Mouse (Mus musculus): Measurements from ENCODE around the gene Slco2a1. TPM values are rescaled to one million over a fixed set of nuclear protein-coding genes. Genes with fewer than 3 reads are reported as not detected.

Gene Slco2a1
- total and polyA plus RNA-seq, 3 experiments = 3.6 to 4.8 (median 4.7) TPM

DNA sequence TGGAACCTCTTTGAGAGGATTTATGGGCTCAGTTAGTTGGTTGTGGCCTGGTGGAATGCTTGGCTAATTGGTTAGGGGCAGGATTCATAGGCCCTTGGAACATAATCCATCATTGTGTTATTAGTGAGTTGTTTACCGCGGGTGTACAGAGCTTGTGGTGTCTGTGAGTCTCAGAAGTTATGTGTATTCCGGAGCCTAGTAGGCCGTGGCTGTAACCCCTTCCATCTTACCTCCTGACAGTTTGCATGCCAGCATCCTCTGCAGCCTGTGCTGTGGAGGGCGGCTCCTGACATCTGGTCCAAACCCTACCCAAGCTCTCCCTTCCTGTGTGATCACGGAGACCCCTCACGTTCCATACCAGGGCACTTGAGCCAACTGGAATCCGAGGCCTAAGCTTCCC is 125.8 kb downstream of the Slco2a1 start:
- Histone ChIP-seq H3K4me3 (no peak overlapping the region), H3K27ac (no peak overlapping the region), H3K36me3 (ENCODE audit: control insufficient read depth, insufficient read depth, low read length) (no peaks in the 10 kb centered on the region), H3K4me1 (ENCODE audit: control insufficient read depth, insufficient read depth, low read length) (peaks cover 7% of the 10 kb centered on the region), H3K9ac (ENCODE audit: low read depth, low read length) (no peak overlapping the region), H3K27me3 (ENCODE audit: control insufficient read depth, insufficient read depth, low read length) (no peaks in the 10 kb centered on the region; the same call in 1 of the 2 replicates), H3K79me2 (replicated peaks; ENCODE audit: control insufficient read depth, insufficient read depth, low read length) (no peaks in the 10 kb centered on the region)
- TF ChIP-seq EP300 (IDR thresholded peaks at IDR 0.05; ENCODE audit: insufficient read depth, low read depth, low read length) (no peak), CTCF (IDR thresholded peaks at IDR 0.05) (no peak), POLR2A (IDR thresholded peaks at IDR 0.05; ENCODE audit: insufficient read depth, low read depth, low read length) (no peak)
- intact Hi-C loops (cut with DNase I) = no loop called here
- no peak for DNase-seq
- WGBS = 92% methylated on average over 8 of the region's 8 CpGs

DNA sequence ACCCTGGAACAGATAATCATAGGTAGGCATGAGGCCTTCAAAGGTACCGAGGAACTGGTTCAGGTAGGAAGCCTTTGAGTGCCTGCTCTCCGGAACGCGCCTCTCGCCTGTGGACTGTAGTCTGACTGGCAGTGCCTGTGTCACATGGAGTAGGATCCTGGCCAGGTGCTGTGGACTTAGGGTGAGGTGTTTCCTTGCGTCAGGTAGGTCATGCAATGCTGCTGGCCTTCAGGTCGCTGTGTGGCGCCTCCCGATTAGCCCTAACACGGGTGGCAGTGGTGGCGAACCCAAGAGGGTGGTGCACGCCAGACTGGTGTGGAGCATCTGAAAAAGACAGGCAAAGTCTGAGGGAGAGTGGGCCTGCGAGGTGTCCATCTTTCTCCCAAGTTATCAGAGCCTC is 126.4 kb downstream of the Slco2a1 start:
- Histone ChIP-seq H3K4me3 (no peak overlapping the region), H3K27me3 (ENCODE audit: control insufficient read depth, insufficient read depth, low read length) (no peaks in the 10 kb centered on the region; the same call in 1 of the 2 replicates), H3K79me2 (replicated peaks; ENCODE audit: control insufficient read depth, insufficient read depth, low read length) (no peaks in the 10 kb centered on the region), H3K9ac (ENCODE audit: low read depth, low read length) (no peak overlapping the region), H3K4me1 (ENCODE audit: control insufficient read depth, insufficient read depth, low read length) (peaks cover 6% of the 10 kb centered on the region), H3K27ac (no peak overlapping the region), H3K36me3 (ENCODE audit: control insufficient read depth, insufficient read depth, low read length) (no peaks in the 10 kb centered on the region)
- no peak for TF ChIP-seq POLR2A (IDR thresholded peaks at IDR 0.05; ENCODE audit: insufficient read depth, low read depth, low read length)
- no peak for TF ChIP-seq EP300 (IDR thresholded peaks at IDR 0.05; ENCODE audit: insufficient read depth, low read depth, low read length)
- no peak for TF ChIP-seq CTCF (IDR thresholded peaks at IDR 0.05)
- intact Hi-C loops (cut with DNase I) = no loop called here
- no peak for DNase-seq
- WGBS = 90% methylated on average over 13 of the region's 13 CpGs

DNA sequence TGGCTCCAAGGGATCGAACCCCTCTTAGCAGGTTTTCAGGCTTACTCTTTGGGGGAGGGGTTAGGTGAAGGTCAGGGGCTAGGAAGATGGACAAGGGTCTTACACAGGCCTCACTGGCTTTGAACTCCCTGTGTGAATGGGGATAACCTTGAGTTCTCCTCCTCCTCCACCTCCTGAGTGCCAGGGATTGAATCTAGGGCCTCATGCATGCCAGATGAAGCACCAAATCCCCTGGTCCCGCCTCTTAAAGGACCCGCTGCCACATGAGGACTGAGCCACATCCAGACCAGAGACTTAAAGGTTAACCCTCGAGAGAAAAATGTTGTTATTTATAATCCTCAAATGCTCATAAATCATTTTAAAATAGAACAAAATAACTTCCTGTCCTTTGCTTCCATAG is 128.4 kb downstream of the Slco2a1 start:
- WGBS = 81% methylated on average over 4 of the region's 4 CpGs
- no peak for TF ChIP-seq CTCF (IDR thresholded peaks at IDR 0.05)
- no peak for TF ChIP-seq POLR2A (IDR thresholded peaks at IDR 0.05; ENCODE audit: insufficient read depth, low read depth, low read length)
- no peak for TF ChIP-seq EP300 (IDR thresholded peaks at IDR 0.05; ENCODE audit: insufficient read depth, low read depth, low read length)
- Histone ChIP-seq H3K9ac (ENCODE audit: low read depth, low read length) (no peak overlapping the region), H3K36me3 (ENCODE audit: control insufficient read depth, insufficient read depth, low read length) (no peaks in the 10 kb centered on the region), H3K27ac (no peak overlapping the region), H3K4me1 (ENCODE audit: control insufficient read depth, insufficient read depth, low read length) (peaks cover 1% of the 10 kb centered on the region; the same call in 1 of the 2 replicates), H3K4me3 (no peak overlapping the region), H3K79me2 (replicated peaks; ENCODE audit: control insufficient read depth, insufficient read depth, low read length) (no peaks in the 10 kb centered on the region), H3K27me3 (ENCODE audit: control insufficient read depth, insufficient read depth, low read length) (no peaks in the 10 kb centered on the region; the same call in 1 of the 2 replicates)
- no peak for DNase-seq
- intact Hi-C loops (cut with DNase I) = no loop called here

DNA sequence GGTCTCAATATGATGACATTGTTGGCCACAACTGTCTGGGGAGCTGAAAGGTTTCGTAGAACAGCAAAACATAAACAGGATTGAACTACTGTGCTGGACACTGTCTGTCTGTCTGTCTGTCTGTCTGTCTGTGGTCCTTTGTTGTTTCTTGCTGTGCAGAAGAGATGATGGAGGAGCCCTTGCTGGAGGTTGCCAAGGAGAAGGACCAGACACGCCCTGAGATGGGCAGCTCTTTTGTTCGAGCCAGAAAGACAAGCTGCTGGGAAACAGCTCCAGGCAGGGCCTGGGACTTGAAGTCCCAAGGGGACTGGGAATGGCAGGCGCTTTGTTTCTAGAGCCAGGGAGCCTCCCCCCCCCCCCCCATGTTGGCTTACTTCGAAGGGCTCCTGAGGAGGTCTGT is 129.0 kb downstream of the Slco2a1 start:
- Histone ChIP-seq H3K79me2 (replicated peaks; ENCODE audit: control insufficient read depth, insufficient read depth, low read length) (no peaks in the 10 kb centered on the region), H3K4me1 (ENCODE audit: control insufficient read depth, insufficient read depth, low read length) (peaks cover 1% of the 10 kb centered on the region; the same call in 1 of the 2 replicates), H3K4me3 (no peak overlapping the region), H3K9ac (ENCODE audit: low read depth, low read length) (no peak overlapping the region), H3K36me3 (ENCODE audit: control insufficient read depth, insufficient read depth, low read length) (no peaks in the 10 kb centered on the region), H3K27ac (no peak overlapping the region), H3K27me3 (ENCODE audit: control insufficient read depth, insufficient read depth, low read length) (no peaks in the 10 kb centered on the region)
- 40% methylated on average over 5 of the region's 5 CpGs for WGBS
- no peak for DNase-seq
- intact Hi-C loops (cut with DNase I) = no loop called here
- TF ChIP-seq EP300 (IDR thresholded peaks at IDR 0.05; ENCODE audit: insufficient read depth, low read depth, low read length) (no peak), POLR2A (IDR thresholded peaks at IDR 0.05; ENCODE audit: insufficient read depth, low read depth, low read length) (no peak), CTCF (IDR thresholded peaks at IDR 0.05) (no peak)

DNA sequence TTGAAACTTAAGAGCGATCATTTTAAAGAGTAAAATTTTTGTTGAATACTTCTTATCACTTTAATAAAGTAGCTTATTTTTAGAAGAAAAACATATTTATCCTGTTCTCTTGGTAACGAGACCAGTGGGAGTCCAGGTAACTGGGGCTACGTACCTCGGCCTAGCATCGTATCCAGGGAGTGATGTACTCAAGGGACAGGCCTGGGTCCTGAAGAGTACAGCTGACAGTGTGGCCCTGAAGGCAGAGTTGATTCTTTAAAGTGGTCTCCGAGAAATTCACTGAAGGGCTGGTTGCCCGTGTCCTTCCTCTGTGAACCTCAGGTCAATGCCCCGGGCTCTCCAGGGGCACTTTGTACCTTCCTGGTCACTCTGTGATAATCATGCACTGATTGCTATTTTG is 129.4 kb downstream of the Slco2a1 start:
- DNase-seq = no peak
- H3K4me3 ChIP-seq = no peak overlapping the region
- H3K27me3 ChIP-seq (ENCODE audit: control insufficient read depth, insufficient read depth, low read length) = no peaks in the 10 kb centered on the region
- H3K9ac ChIP-seq (ENCODE audit: low read depth, low read length) = no peak overlapping the region
- no peaks in the 10 kb centered on the region for H3K4me1 ChIP-seq (ENCODE audit: control insufficient read depth, insufficient read depth, low read length)
- TF ChIP-seq CTCF (IDR thresholded peaks at IDR 0.05) (no peak), EP300 (IDR thresholded peaks at IDR 0.05; ENCODE audit: insufficient read depth, low read depth, low read length) (no peak), POLR2A (IDR thresholded peaks at IDR 0.05; ENCODE audit: insufficient read depth, low read depth, low read length) (no peak)
- intact Hi-C loops (cut with DNase I) = no loop called here
- H3K27ac ChIP-seq = no peak overlapping the region
- H3K79me2 ChIP-seq (replicated peaks; ENCODE audit: control insufficient read depth, insufficient read depth, low read length) = no peaks in the 10 kb centered on the region
- WGBS = 91% methylated on average over 8 of the region's 8 CpGs
- no peaks in the 10 kb centered on the region for H3K36me3 ChIP-seq (ENCODE audit: control insufficient read depth, insufficient read depth, low read length)

DNA sequence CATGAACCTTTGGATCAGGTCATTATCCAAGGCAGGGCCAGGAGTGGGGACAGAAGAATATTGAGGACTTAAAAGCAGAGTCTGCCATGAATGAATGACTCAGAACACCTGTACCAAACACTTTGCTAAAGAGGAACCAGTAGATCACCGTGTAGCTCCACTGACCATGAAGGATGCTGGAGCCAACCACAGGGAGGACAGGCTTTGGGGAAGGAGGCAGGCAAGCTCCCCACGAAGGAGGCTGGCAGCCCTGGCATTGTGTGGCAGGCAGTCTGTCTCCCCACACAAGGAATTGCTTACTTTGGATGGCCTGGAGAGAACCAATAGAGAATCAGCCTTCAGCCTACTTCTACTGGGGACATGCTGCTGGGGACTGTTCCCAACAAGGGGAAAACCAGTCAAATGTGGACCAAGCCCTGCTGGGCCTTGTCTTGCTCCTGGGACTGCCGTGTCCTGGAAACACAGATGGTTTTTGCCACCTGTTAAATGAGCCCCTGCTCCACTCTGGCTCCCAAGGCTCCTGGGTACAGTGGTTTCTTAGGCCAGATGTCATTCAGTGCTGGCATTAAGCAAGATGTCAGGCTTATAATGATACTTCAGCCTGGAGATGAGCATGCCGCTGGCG is 130.3 kb downstream of the Slco2a1 start:
- Histone ChIP-seq H3K36me3 (ENCODE audit: control insufficient read depth, insufficient read depth, low read length) (no peaks in the 10 kb centered on the region), H3K27me3 (ENCODE audit: control insufficient read depth, insufficient read depth, low read length) (no peaks in the 10 kb centered on the region), H3K27ac (no peak overlapping the region), H3K9ac (ENCODE audit: low read depth, low read length) (no peak overlapping the region), H3K4me3 (no peak overlapping the region), H3K79me2 (replicated peaks; ENCODE audit: control insufficient read depth, insufficient read depth, low read length) (no peaks in the 10 kb centered on the region), H3K4me1 (ENCODE audit: control insufficient read depth, insufficient read depth, low read length) (no peaks in the 10 kb centered on the region)
- intact Hi-C loops (cut with DNase I) = no loop called here
- no peak for TF ChIP-seq POLR2A (IDR thresholded peaks at IDR 0.05; ENCODE audit: insufficient read depth, low read depth, low read length)
- 86% methylated on average over 5 of the region's 5 CpGs for WGBS
- no peak for DNase-seq

All from heart, adult 2 months (tissue).